Mouse (Mus musculus): ENCODE measurements around the gene Scube1. TPM values are rescaled to one million over a fixed set of nuclear protein-coding genes. Genes with fewer than 3 reads are reported as not detected.

The Scube1 gene
- total and polyA plus RNA-seq, 3 experiments = 0.65 to 2.2 (median 1.3) TPM

DNA sequence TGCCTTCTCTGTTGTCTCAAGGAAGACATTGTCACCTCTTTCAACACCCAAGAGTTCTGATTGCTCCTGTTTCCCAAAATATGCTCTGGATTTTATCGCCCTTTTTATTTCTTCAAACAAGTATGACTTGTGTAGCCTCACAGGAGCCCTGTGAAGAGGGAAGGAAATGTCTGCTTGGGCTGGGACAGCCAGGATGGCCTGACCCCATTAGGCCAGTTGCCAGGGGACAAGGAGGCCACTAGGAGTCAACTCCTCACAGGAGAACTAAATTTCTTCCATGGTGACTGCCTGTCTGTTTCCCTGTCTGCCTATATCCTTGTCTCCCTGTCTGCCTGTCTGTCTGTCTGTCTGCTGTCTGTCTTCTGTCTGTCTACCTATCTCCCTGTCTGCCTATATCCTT is 17.2 kb upstream of the Scube1 start:
- Histone ChIP-seq H3K79me2 (replicated peaks; ENCODE audit: control insufficient read depth, insufficient read depth, low read length) (no peaks in the 10 kb centered on the region), H3K9ac (ENCODE audit: low read depth, low read length) (no peak overlapping the region), H3K27ac (no peak overlapping the region; the same call in 1 of the 2 replicates), H3K4me1 (ENCODE audit: control insufficient read depth, insufficient read depth, low read length) (peaks cover 7% of the 10 kb centered on the region), H3K4me3 (no peak overlapping the region), H3K36me3 (ENCODE audit: control insufficient read depth, insufficient read depth, low read length) (no peaks in the 10 kb centered on the region), H3K27me3 (ENCODE audit: control insufficient read depth, insufficient read depth, low read length) (no peaks in the 10 kb centered on the region; the same call in 1 of the 2 replicates)
- no peak for TF ChIP-seq POLR2A (IDR thresholded peaks at IDR 0.05; ENCODE audit: insufficient read depth, low read depth, low read length)
- DNase-seq = peak; percentile 15 to 24
- intact Hi-C loops (cut with DNase I) = no loop called here
- 55% methylated on average over 1 of the region's 1 CpGs for WGBS

DNA sequence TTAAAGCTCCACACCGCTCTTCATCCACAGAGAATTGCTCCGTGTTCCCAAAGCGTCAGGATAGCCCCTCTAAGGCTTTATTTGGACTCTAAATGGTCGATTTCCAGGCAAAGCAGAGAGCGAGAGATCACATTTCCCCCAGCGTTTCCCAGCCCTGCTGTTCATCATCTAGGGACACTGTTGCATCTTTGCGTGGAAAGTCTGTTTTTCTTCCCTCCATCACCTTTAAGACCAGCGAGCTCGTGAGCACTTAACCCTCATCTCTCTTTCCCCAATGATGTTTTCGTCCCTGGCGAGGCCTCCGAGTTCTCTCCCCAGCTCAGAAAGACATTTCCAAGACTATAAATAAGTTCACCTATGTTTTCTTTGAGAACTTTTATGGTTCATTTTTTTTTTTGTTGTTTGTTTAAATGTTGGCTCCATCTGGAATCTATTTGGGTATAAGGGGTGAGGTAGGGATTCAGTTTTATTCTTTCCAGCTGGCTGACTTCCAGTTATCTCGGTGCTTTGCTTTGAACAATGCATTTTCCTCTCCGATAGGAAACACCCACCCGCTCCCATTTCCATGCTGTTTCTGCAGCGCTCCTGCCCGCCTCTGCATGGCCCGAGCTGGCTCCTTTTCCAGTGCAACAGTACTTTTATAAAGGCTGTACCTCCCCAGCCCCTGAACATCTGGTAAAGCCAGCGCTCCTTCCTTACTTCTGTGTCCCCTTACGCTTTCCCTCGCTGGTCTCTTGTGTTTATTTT is 16.0 kb upstream of the Scube1 start:
- H3K27me3 ChIP-seq (ENCODE audit: control insufficient read depth, insufficient read depth, low read length) = no peaks in the 10 kb centered on the region; the same call in 1 of the 2 replicates
- intact Hi-C loops (cut with DNase I) = no loop called here
- no peak overlapping the region for H3K4me3 ChIP-seq
- H3K36me3 ChIP-seq (ENCODE audit: control insufficient read depth, insufficient read depth, low read length) = no peaks in the 10 kb centered on the region
- no peak for TF ChIP-seq CTCF (IDR thresholded peaks at IDR 0.05)
- no peak for TF ChIP-seq POLR2A (IDR thresholded peaks at IDR 0.05; ENCODE audit: insufficient read depth, low read depth, low read length)
- no peak for TF ChIP-seq EP300 (IDR thresholded peaks at IDR 0.05; ENCODE audit: insufficient read depth, low read depth, low read length)
- no peaks in the 10 kb centered on the region for H3K79me2 ChIP-seq (replicated peaks; ENCODE audit: control insufficient read depth, insufficient read depth, low read length)
- 23% methylated on average over 21 of the region's 21 CpGs for WGBS
- H3K4me1 ChIP-seq (ENCODE audit: control insufficient read depth, insufficient read depth, low read length) = peaks cover 7% of the 10 kb centered on the region
- peak overlapping the region; percentile 24; the same call in 1 of the 2 replicates for H3K27ac ChIP-seq
- DNase-seq = peak; percentile 28 to 42
- H3K9ac ChIP-seq (ENCODE audit: low read depth, low read length) = no peak overlapping the region

DNA sequence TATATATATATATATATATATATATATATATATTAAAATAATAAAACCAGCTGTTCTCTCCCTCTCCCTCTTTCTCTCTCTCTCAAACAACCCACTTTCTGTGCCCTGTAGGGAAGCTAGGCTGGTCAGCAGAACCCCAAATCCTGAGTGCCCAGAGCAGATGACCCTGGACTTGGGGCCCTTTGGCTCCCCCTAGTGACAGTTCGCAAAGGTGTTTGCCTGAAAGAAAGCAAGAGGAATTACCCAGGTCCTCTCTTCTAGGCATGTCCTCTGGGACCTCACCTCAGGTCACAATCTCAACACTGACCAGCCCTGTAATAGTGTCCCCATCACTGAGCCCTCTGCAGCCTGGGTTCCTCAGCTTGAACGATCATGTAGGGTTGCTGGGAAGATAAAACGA is 2.8 kb upstream of the Scube1 start:
- Histone ChIP-seq H3K9ac (ENCODE audit: low read depth, low read length) (no peak overlapping the region), H3K4me3 (no peak overlapping the region), H3K4me1 (ENCODE audit: control insufficient read depth, insufficient read depth, low read length) (no peaks in the 10 kb centered on the region), H3K79me2 (replicated peaks; ENCODE audit: control insufficient read depth, insufficient read depth, low read length) (no peaks in the 10 kb centered on the region), H3K36me3 (ENCODE audit: control insufficient read depth, insufficient read depth, low read length) (no peaks in the 10 kb centered on the region), H3K27me3 (ENCODE audit: control insufficient read depth, insufficient read depth, low read length) (peaks cover 2% of the 10 kb centered on the region), H3K27ac (no peak overlapping the region)
- 31% methylated on average over 3 of the region's 3 CpGs for WGBS
- intact Hi-C loops (cut with DNase I) = loop anchor here (1.0 kb wide), 1 partner anchor 63 kb away; no protein-coding TSS in a partner anchor
- peak; percentile 41 to 70 for DNase-seq
- TF ChIP-seq EP300 (IDR thresholded peaks at IDR 0.05; ENCODE audit: insufficient read depth, low read depth, low read length) (0 out of 2 replicates have a peak, but pooled peaks have one; percentile 25), CTCF (IDR thresholded peaks at IDR 0.05) (peak; percentile 84), POLR2A (IDR thresholded peaks at IDR 0.05; ENCODE audit: insufficient read depth, low read depth, low read length) (no peak)

DNA sequence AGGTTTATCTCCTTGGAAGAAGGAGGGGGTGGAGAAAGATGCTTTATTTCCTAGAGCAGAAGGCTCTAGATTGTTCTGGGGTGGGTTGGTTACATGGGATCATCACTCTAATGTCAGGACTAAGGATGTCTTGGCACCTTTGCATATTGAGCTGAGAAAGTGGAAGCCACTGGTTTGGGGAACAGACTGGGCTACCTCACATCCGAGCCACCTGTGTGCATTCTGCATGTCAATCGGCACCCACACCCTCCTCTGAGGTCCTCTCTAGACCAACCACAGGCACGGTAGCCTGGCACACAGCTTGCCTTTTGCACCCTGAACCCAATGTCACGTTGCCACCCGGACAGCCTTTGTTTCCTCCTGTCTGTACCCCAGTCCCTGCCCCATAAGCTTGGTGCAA is 1.9 kb upstream of the Scube1 start:
- Histone ChIP-seq H3K27ac (no peak overlapping the region), H3K4me1 (ENCODE audit: control insufficient read depth, insufficient read depth, low read length) (no peaks in the 10 kb centered on the region), H3K4me3 (no peak overlapping the region), H3K27me3 (ENCODE audit: control insufficient read depth, insufficient read depth, low read length) (peaks cover 2% of the 10 kb centered on the region), H3K36me3 (ENCODE audit: control insufficient read depth, insufficient read depth, low read length) (no peaks in the 10 kb centered on the region), H3K9ac (ENCODE audit: low read depth, low read length) (no peak overlapping the region), H3K79me2 (replicated peaks; ENCODE audit: control insufficient read depth, insufficient read depth, low read length) (no peaks in the 10 kb centered on the region)
- intact Hi-C loops (cut with DNase I) = loop anchor here (1.0 kb wide), 1 partner anchor 62 kb away; no protein-coding TSS in a partner anchor
- no peak for DNase-seq
- TF ChIP-seq EP300 (IDR thresholded peaks at IDR 0.05; ENCODE audit: insufficient read depth, low read depth, low read length) (no peak), CTCF (IDR thresholded peaks at IDR 0.05) (no peak), POLR2A (IDR thresholded peaks at IDR 0.05; ENCODE audit: insufficient read depth, low read depth, low read length) (no peak)
- 82% methylated on average over 5 of the region's 5 CpGs for WGBS

DNA sequence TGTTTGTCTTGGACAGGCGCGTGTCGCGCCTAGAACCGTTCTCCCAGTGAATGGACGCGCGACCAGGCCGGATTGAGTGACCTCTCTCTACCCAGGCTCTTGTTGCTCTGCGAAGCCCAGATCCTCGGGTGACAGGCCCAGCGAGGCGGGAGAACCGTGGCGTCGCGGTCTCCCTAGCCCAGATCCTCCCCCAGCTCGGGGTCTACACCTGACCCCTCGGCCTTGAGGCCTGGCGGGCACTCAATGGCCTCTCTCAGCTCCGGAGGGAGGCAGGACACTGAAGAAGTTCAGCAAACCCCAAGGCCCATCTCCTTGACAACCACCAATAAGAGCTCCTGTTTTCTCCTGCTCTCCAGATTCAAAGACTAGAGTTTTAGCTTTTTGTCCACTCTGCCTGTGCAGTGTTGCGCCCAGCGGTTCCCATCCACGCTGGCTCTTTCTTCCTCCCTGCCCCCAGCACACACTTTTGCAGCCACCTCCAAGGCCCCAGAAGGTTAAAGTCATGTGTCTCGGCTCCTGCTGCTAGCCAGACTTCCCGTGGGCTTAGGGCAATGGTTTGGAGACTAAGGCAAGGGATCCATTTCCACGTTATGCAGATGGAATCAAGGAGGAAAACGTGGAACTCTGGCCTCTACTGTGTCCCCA is 857 bp upstream of the Scube1 start:
- no peak overlapping the region for H3K9ac ChIP-seq (ENCODE audit: low read depth, low read length)
- intact Hi-C loops (cut with DNase I) = no loop called here
- H3K36me3 ChIP-seq (ENCODE audit: control insufficient read depth, insufficient read depth, low read length) = no peaks in the 10 kb centered on the region
- H3K4me1 ChIP-seq (ENCODE audit: control insufficient read depth, insufficient read depth, low read length) = no peaks in the 10 kb centered on the region
- DNase-seq = no peak
- TF ChIP-seq POLR2A (IDR thresholded peaks at IDR 0.05; ENCODE audit: insufficient read depth, low read depth, low read length) = no peak
- no peak for TF ChIP-seq CTCF (IDR thresholded peaks at IDR 0.05)
- no peak for TF ChIP-seq EP300 (IDR thresholded peaks at IDR 0.05; ENCODE audit: insufficient read depth, low read depth, low read length)
- WGBS = 46% methylated on average over 28 of the region's 28 CpGs
- no peaks in the 10 kb centered on the region for H3K79me2 ChIP-seq (replicated peaks; ENCODE audit: control insufficient read depth, insufficient read depth, low read length)
- H3K27ac ChIP-seq = no peak overlapping the region
- H3K4me3 ChIP-seq = no peak overlapping the region
- peaks cover 2% of the 10 kb centered on the region for H3K27me3 ChIP-seq (ENCODE audit: control insufficient read depth, insufficient read depth, low read length)
